19 mouse cellular contexts compared by ENCODE assay signal in the genomic region with DNA sequence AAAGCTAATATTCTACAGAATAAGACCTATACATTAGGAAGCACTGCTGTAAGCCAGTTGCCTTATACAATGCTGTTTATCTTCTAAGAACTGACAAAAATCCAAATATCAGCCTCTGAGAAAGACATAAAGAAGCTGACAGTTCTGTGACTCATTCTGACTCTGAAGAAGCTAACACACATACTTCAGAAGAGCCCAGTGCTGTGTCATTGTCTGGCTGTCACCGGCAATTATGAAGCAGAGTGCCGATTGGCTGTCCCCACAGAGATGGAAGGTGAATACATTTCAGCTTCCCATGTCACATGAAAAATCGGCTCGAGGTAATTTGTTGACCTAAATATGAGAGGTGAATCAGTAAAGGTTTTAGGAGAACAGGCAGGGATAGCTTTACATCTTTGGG. TPM values are rescaled to one million over a fixed set of nuclear protein-coding genes. Genes with fewer than 3 reads are reported as not detected.
"Had no signal": no experiment of that assay in that cellular context is flagged by ENCODE, and none has a peak within 500 bp of the region (broad histone marks: within the 10 kb centered on the region; RNA-seq: fewer than 3 reads in every experiment).

No protein-coding gene starts in this region.

- DNase-seq: liver, postnatal 0 days; lung, adult 2 months; lung, postnatal 14 days; lung, postnatal 36 days; right cerebral cortex, postnatal 14 days; thymus, adult 2 months; thymus, postnatal 25 days; thymus, postnatal 4 days had no signal

- ATAC-seq: liver, postnatal 0 days; lung, postnatal 0 days; midbrain, embryonic 13.5 days; midbrain, embryonic 15.5 days had no signal

- H3K4me3 ChIP-seq: lung, embryonic 15.5 days; megakaryocyte, embryonic 14.5 days; midbrain, embryonic 13.5 days; midbrain, embryonic 15.5 days; neural tube, embryonic 12.5 days; stomach, embryonic 15.5 days had no signal

- H3K9ac ChIP-seq: liver, postnatal 0 days; lung, embryonic 15.5 days; midbrain, embryonic 13.5 days; midbrain, embryonic 15.5 days; neural tube, embryonic 12.5 days; stomach, embryonic 15.5 days had no signal

- H3K36me3 ChIP-seq: lung, embryonic 15.5 days; midbrain, embryonic 13.5 days; midbrain, embryonic 15.5 days; neural tube, embryonic 12.5 days; stomach, embryonic 15.5 days had no signal

- H3K9me3 ChIP-seq: lung, embryonic 15.5 days; midbrain, embryonic 15.5 days; neural tube, embryonic 12.5 days; stomach, embryonic 15.5 days had no signal

- H3K4me1 ChIP-seq: lung, embryonic 15.5 days; megakaryocyte, embryonic 14.5 days; midbrain, embryonic 15.5 days; neural tube, embryonic 12.5 days; stomach, embryonic 15.5 days had no signal

- H3K27me3 ChIP-seq: lung, embryonic 15.5 days; midbrain, embryonic 15.5 days; neural tube, embryonic 12.5 days; stomach, embryonic 15.5 days had no signal

- H3K27ac ChIP-seq: lung, embryonic 15.5 days; macrophage; midbrain, embryonic 13.5 days; midbrain, embryonic 15.5 days; neural tube, embryonic 12.5 days; stomach, embryonic 15.5 days; stomach, postnatal 0 days had no signal

- H3K4me2 ChIP-seq: lung, embryonic 15.5 days; midbrain, embryonic 11.5 days; midbrain, embryonic 13.5 days; midbrain, embryonic 15.5 days; neural tube, embryonic 12.5 days; stomach, embryonic 15.5 days had no signal

RNA-seq across cellular contexts. Expression of a gene that starts 24.9 kb away (rescaled TPM):
- polyA plus RNA-seq: lung, adult 2 months; lung, postnatal 0 days; macrophage; stomach, postnatal 0 days; urinary bladder, adult 2 months had no signal
